Mouse (Mus musculus): Measurements from ENCODE around the gene Card9.

Card9 gene

GRCm38 (mm10) chr2:26324917-26325316 is 35.8 kb downstream of the Card9 start:
- DNase-seq, result peak; percentile 51

GRCm38 (mm10) chr2:26323589-26324325 is 37.0 kb downstream of the Card9 start:
- no peak for DNase-seq

- DNase-seq, result no peak
Observed at GRCm38 (mm10) chr2:26320245-26321185, 40.2 kb downstream of the Card9 start.

- no peak for DNase-seq
Observed at GRCm38 (mm10) chr2:26319519-26320244, 41.0 kb downstream of the Card9 start.

GRCm38 (mm10) chr2:26319109-26319508 is 41.6 kb downstream of the Card9 start:
- no peak for DNase-seq

- DNase-seq, result no peak
Observed at GRCm38 (mm10) chr2:26317991-26318672, 42.6 kb downstream of the Card9 start.

GRCm38 (mm10) chr2:26317371-26317770 is 43.3 kb downstream of the Card9 start:
- DNase-seq, result no peak

GRCm38 (mm10) chr2:26316576-26317246 is 44.0 kb downstream of the Card9 start:
- peak; percentile 32 for DNase-seq

GRCm38 (mm10) chr2:26315925-26316311 is 44.8 kb downstream of the Card9 start:
- peak; percentile 69 for DNase-seq

GRCm38 (mm10) chr2:26315072-26315924 is 45.4 kb downstream of the Card9 start, which contains the start of gene Gpsm1:
Gene Gpsm1 (plus strand): TSS chr2:26315515.
- DNase-seq, result peak; percentile 93

GRCm38 (mm10) chr2:26314281-26315071 is 46.2 kb downstream of the Card9 start:
- DNase-seq, result peak; percentile 75

GRCm38 (mm10) chr2:26313394-26313793 is 47.3 kb downstream of the Card9 start:
- no peak for DNase-seq

- DNase-seq, result peak; percentile 42
Observed at GRCm38 (mm10) chr2:26312812-26313211, 47.9 kb downstream of the Card9 start.

- DNase-seq, result no peak
Observed at GRCm38 (mm10) chr2:26311936-26312335, 48.8 kb downstream of the Card9 start.

- peak; percentile 71 for DNase-seq
Observed at GRCm38 (mm10) chr2:26309739-26310138, 51.0 kb downstream of the Card9 start.

- no peak for DNase-seq
Observed at GRCm38 (mm10) chr2:26306702-26307101, 54.0 kb downstream of the Card9 start.

GRCm38 (mm10) chr2:26305555-26305954 is 55.2 kb downstream of the Card9 start:
- DNase-seq, result no peak

GRCm38 (mm10) chr2:26304711-26305110 is 56.0 kb downstream of the Card9 start:
- no peak for DNase-seq
